Mouse (Mus musculus): ENCODE measurements around the gene Parp3. TPM values are rescaled to one million over a fixed set of nuclear protein-coding genes. Genes with fewer than 3 reads are reported as not detected.

Gene Parp3
- polyA plus RNA-seq, 1 experiment: 25.8 TPM

- H3K36me3 ChIP-seq (ENCODE audit: control insufficient read depth, insufficient read depth, low read length): no peaks in the 10 kb centered on the region
- H3K4me1 ChIP-seq (ENCODE audit: control insufficient read depth, insufficient read depth, low read length): no peaks in the 10 kb centered on the region
- H3K27ac ChIP-seq (ENCODE audit: insufficient read depth, low read depth, low read length): no peak overlapping the region
- DNase-seq: no peak
- TF ChIP-seq POLR2A (IDR thresholded peaks at IDR 0.05; ENCODE audit: low read depth, low read length) (no peak), CTCF (conservative IDR thresholded peaks at IDR 0.05; ENCODE audit: insufficient read depth, insufficient read length, low read depth, low read length) (no peak)
- H3K4me3 ChIP-seq (ENCODE audit: insufficient read depth, low read depth, low read length): no peak overlapping the region
- 90% methylated on average over 21 of the region's 21 CpGs for WGBS
- H3K27me3 ChIP-seq (replicated peaks; ENCODE audit: control insufficient read depth, insufficient read depth, low read length): no peaks in the 10 kb centered on the region
Measured at GRCm38 (mm10) chr9:106463122-106464063, 13.4 kb downstream of the Parp3 start.

DNA sequence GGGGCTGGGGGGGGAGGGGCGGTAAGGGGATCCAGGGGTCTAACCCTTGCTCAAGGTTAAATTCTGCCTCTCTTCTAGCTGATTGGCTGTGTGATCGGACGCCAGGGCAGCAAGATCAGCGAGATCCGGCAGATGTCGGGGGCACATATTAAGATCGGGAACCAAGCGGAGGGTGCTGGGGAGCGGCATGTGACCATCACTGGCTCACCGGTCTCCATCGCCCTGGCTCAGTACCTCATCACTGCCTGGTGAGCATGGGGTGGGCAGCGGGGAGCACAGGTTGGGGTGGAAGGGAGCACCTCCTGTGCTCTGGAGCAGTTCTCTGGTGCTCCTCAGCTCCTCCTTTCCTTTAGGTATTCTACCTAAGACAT is 14.3 kb downstream of the Parp3 start:
- 97% methylated on average over 12 of the region's 12 CpGs for WGBS

GRCm38 (mm10) chr9:106461641-106462429 is 14.9 kb downstream of the Parp3 start:
- TF ChIP-seq CTCF (conservative IDR thresholded peaks at IDR 0.05; ENCODE audit: insufficient read depth, insufficient read length, low read depth, low read length) (no peak), POLR2A (IDR thresholded peaks at IDR 0.05; ENCODE audit: low read depth, low read length) (no peak)
- H3K4me3 ChIP-seq (ENCODE audit: insufficient read depth, low read depth, low read length): no peak overlapping the region
- no peaks in the 10 kb centered on the region for H3K4me1 ChIP-seq (ENCODE audit: control insufficient read depth, insufficient read depth, low read length)
- 90% methylated on average over 16 of the region's 16 CpGs for WGBS
- no peaks in the 10 kb centered on the region for H3K36me3 ChIP-seq (ENCODE audit: control insufficient read depth, insufficient read depth, low read length)
- H3K27me3 ChIP-seq (replicated peaks; ENCODE audit: control insufficient read depth, insufficient read depth, low read length): no peaks in the 10 kb centered on the region
- DNase-seq: no peak
- no peak overlapping the region for H3K27ac ChIP-seq (ENCODE audit: insufficient read depth, low read depth, low read length)

More for the DNA sequence above, 14.3 kb downstream of the Parp3 start:
- H3K27ac ChIP-seq (ENCODE audit: insufficient read depth, low read depth, low read length): no peak overlapping the region
- H3K36me3 ChIP-seq (ENCODE audit: control insufficient read depth, insufficient read depth, low read length): no peaks in the 10 kb centered on the region
- H3K27me3 ChIP-seq (replicated peaks; ENCODE audit: control insufficient read depth, insufficient read depth, low read length): no peaks in the 10 kb centered on the region
- no peak overlapping the region for H3K4me3 ChIP-seq (ENCODE audit: insufficient read depth, low read depth, low read length)
- TF ChIP-seq CTCF (conservative IDR thresholded peaks at IDR 0.05; ENCODE audit: insufficient read depth, insufficient read length, low read depth, low read length) (no peak), POLR2A (IDR thresholded peaks at IDR 0.05; ENCODE audit: low read depth, low read length) (no peak)
- H3K4me1 ChIP-seq (ENCODE audit: control insufficient read depth, insufficient read depth, low read length): no peaks in the 10 kb centered on the region
- DNase-seq: no peak

GRCm38 (mm10) chr9:106461026-106461415 is 15.7 kb downstream of the Parp3 start:
- 88% methylated on average over 9 of the region's 9 CpGs for WGBS
- no peaks in the 10 kb centered on the region for H3K4me1 ChIP-seq (ENCODE audit: control insufficient read depth, insufficient read depth, low read length)
- H3K4me3 ChIP-seq (ENCODE audit: insufficient read depth, low read depth, low read length): no peak overlapping the region
- H3K27ac ChIP-seq (ENCODE audit: insufficient read depth, low read depth, low read length): no peak overlapping the region
- no peaks in the 10 kb centered on the region for H3K36me3 ChIP-seq (ENCODE audit: control insufficient read depth, insufficient read depth, low read length)
- H3K27me3 ChIP-seq (replicated peaks; ENCODE audit: control insufficient read depth, insufficient read depth, low read length): no peaks in the 10 kb centered on the region
- no peak for TF ChIP-seq POLR2A (IDR thresholded peaks at IDR 0.05; ENCODE audit: low read depth, low read length)
- no peak for TF ChIP-seq CTCF (conservative IDR thresholded peaks at IDR 0.05; ENCODE audit: insufficient read depth, insufficient read length, low read depth, low read length)
- DNase-seq: no peak

GRCm38 (mm10) chr9:106460401-106461025 is 16.2 kb downstream of the Parp3 start:
- no peaks in the 10 kb centered on the region for H3K36me3 ChIP-seq (ENCODE audit: control insufficient read depth, insufficient read depth, low read length)
- H3K4me1 ChIP-seq (ENCODE audit: control insufficient read depth, insufficient read depth, low read length): no peaks in the 10 kb centered on the region
- no peak overlapping the region for H3K27ac ChIP-seq (ENCODE audit: insufficient read depth, low read depth, low read length)
- no peak overlapping the region for H3K4me3 ChIP-seq (ENCODE audit: insufficient read depth, low read depth, low read length)
- DNase-seq: no peak
- H3K27me3 ChIP-seq (replicated peaks; ENCODE audit: control insufficient read depth, insufficient read depth, low read length): no peaks in the 10 kb centered on the region
- 71% methylated on average over 18 of the region's 18 CpGs for WGBS
- no peak for TF ChIP-seq CTCF (conservative IDR thresholded peaks at IDR 0.05; ENCODE audit: insufficient read depth, insufficient read length, low read depth, low read length)
- no peak for TF ChIP-seq POLR2A (IDR thresholded peaks at IDR 0.05; ENCODE audit: low read depth, low read length)

- no peak overlapping the region for H3K4me3 ChIP-seq (ENCODE audit: insufficient read depth, low read depth, low read length)
- no peaks in the 10 kb centered on the region for H3K36me3 ChIP-seq (ENCODE audit: control insufficient read depth, insufficient read depth, low read length)
- no peak overlapping the region for H3K27ac ChIP-seq (ENCODE audit: insufficient read depth, low read depth, low read length)
- WGBS: 70% methylated on average over 15 of the region's 15 CpGs
- DNase-seq: no peak
- no peaks in the 10 kb centered on the region for H3K27me3 ChIP-seq (replicated peaks; ENCODE audit: control insufficient read depth, insufficient read depth, low read length)
- no peak for TF ChIP-seq POLR2A (IDR thresholded peaks at IDR 0.05; ENCODE audit: low read depth, low read length)
- no peak for TF ChIP-seq CTCF (conservative IDR thresholded peaks at IDR 0.05; ENCODE audit: insufficient read depth, insufficient read length, low read depth, low read length)
- H3K4me1 ChIP-seq (ENCODE audit: control insufficient read depth, insufficient read depth, low read length): no peaks in the 10 kb centered on the region
Measured at GRCm38 (mm10) chr9:106459946-106460345, 16.8 kb downstream of the Parp3 start.

All from kidney, adult 2 months (tissue).